Mouse (Mus musculus) thymus, adult 2 months (tissue): ENCODE measurements around the gene Rimklb.

Experiments used
- CTCF ChIP-seq: fragments of 200-500 bp; IDR thresholded peaks from 2 replicates; pipeline ENCODE4 v1.5.1; 2012; ENCODE audit warnings: mild to moderate bottlenecking, control low read depth, low read length, moderate library complexity, borderline replicate concordance; ENCODE audit not compliant: control insufficient read depth, poor library complexity, insufficient read depth; ENCODE audit errors: extremely low read depth
- POLR2A ChIP-seq: fragments of 200-500 bp; IDR thresholded peaks from 2 replicates; pipeline ENCODE4 v1.6.1; 2012; ENCODE audit warnings: mild to moderate bottlenecking, low read length, control low read depth, moderate library complexity; ENCODE audit not compliant: control insufficient read depth, poor library complexity, insufficient read depth; ENCODE audit errors: extremely low read depth

GRCm38 (mm10) chr6:122534032-122534431, 35.5 kb upstream of the Rimklb start:
- no peak for TF ChIP-seq CTCF
- no peak for TF ChIP-seq POLR2A
